29 mouse cellular contexts compared by ENCODE assay signal in the genomic region with DNA sequence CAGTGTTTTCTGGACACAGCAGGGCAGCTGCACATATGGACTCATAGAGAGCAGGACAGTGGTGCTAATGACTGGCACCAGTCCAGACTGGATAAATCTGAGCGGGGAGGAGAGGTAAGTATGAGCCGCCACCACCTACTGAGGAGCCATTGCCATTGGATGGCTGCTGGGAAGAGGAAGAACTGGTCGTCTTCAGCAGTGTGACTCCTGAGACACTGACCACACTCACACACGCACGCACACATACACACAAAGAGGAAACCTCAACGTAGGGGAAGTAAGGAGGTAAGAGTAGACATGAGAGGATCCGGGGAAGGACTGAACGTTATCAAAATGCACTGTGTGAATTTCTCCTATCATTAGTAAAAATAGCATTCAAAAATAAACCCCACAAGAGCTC. TPM values are rescaled to one million over a fixed set of nuclear protein-coding genes. Genes with fewer than 3 reads are reported as not detected.
DNase-seq lines count a peak whose midpoint lies in the region; ATAC-seq and TF ChIP-seq lines count a peak whose summit lies in the region.
"Had no signal": no experiment of that assay in that cellular context is flagged by ENCODE, and none has a peak within 500 bp of the region (broad histone marks: within the 10 kb centered on the region; RNA-seq: fewer than 3 reads in every experiment).

No protein-coding gene starts in this region.

- no peaks in the 10 kb centered on the region for H3K4me1 ChIP-seq in forebrain, embryonic 14.5 days (ENCODE audit: control insufficient read depth, insufficient read depth, low read length)
- H3K4me1 ChIP-seq: embryonic facial prominence, embryonic 12.5 days; embryonic facial prominence, embryonic 15.5 days; heart, embryonic 10.5 days had no signal

- H3K36me3 ChIP-seq in forebrain, embryonic 14.5 days (ENCODE audit: control insufficient read depth, insufficient read depth, low read length): no peaks in the 10 kb centered on the region
- H3K36me3 ChIP-seq: embryonic facial prominence, embryonic 12.5 days; embryonic facial prominence, embryonic 15.5 days; heart, embryonic 10.5 days; heart, embryonic 13.5 days had no signal

- ATAC-seq in megakaryocyte, adult 5-6 weeks (ENCODE audit: poor library complexity, severe bottlenecking): peak; percentile 90
- peak; percentile 87 for ATAC-seq in neutrophil, adult 5-6 weeks (ENCODE audit: extremely low read depth, insufficient number of reproducible peaks, low FRiP score, poor library complexity, severe bottlenecking)
- no peak for ATAC-seq in forebrain, embryonic 14.5 days
- ATAC-seq: CD4-positive, CD25-positive, alpha-beta regulatory T cell, adult 4 months; forebrain, embryonic 16.5 days; hindbrain, postnatal 0 days; inflammation-experienced regulatory T-cells, adult 6 months; intestine, embryonic 16.5 days; Patski had no signal

- 92% methylated on average over 8 of the region's 8 CpGs for WGBS in forebrain, embryonic 14.5 days

- no peak for TF ChIP-seq CTCF in layer of hippocampus, adult 2 months (conservative IDR thresholded peaks at IDR 0.05)

- H3K9me3 ChIP-seq in forebrain, embryonic 14.5 days (replicated peaks; ENCODE audit: control insufficient read depth, low read length): no peaks in the 10 kb centered on the region
- H3K9me3 ChIP-seq: embryonic facial prominence, embryonic 12.5 days; embryonic facial prominence, embryonic 15.5 days; heart, embryonic 10.5 days; heart, embryonic 13.5 days had no signal

- H3K27me3 ChIP-seq in forebrain, embryonic 14.5 days (replicated peaks; ENCODE audit: control insufficient read depth, insufficient read depth, low read length): no peaks in the 10 kb centered on the region
- H3K27me3 ChIP-seq: embryonic facial prominence, embryonic 12.5 days; embryonic facial prominence, embryonic 15.5 days; heart, embryonic 13.5 days; Patski had no signal

- no peak overlapping the region for H3K9ac ChIP-seq in forebrain, embryonic 14.5 days (ENCODE audit: low read length)
- H3K9ac ChIP-seq: embryonic facial prominence, embryonic 12.5 days; embryonic facial prominence, embryonic 15.5 days; heart, embryonic 13.5 days; hindbrain, embryonic 14.5 days had no signal

- no peak overlapping the region for H3K4me2 ChIP-seq in forebrain, embryonic 14.5 days (ENCODE audit: low read length)
- H3K4me2 ChIP-seq: embryonic facial prominence, embryonic 12.5 days; embryonic facial prominence, embryonic 15.5 days; heart, embryonic 13.5 days; hindbrain, embryonic 14.5 days had no signal

- H3K27ac ChIP-seq in layer of hippocampus, adult 2 months: no peak overlapping the region
- H3K27ac ChIP-seq in forebrain, embryonic 14.5 days (ENCODE audit: low read depth, low read length): no peak overlapping the region
- H3K27ac ChIP-seq: embryonic facial prominence, embryonic 12.5 days; embryonic facial prominence, embryonic 15.5 days; heart, adult 2 months; heart, embryonic 10.5 days; heart, embryonic 13.5 days; hindbrain, embryonic 14.5 days; hindbrain, postnatal 0 days had no signal

- peak; percentile 57 for DNase-seq in 416B (ENCODE audit: low read depth)
- DNase-seq in MEL-GATA-1-ER (ENCODE audit: extremely low read depth, low read depth): peak; percentile 44
- no peak for DNase-seq in layer of hippocampus, adult 2 months (ENCODE audit: low spot score in 2 of 2)
- no peak for DNase-seq in forebrain, embryonic 14.5 days (ENCODE audit: low spot score)
- DNase-seq in cerebellum, adult 18-20 months: no peak
- DNase-seq: adrenal gland, adult 8-10 months; adrenal gland, postnatal 25 days; cerebellum, adult 11-12 months; cerebellum, adult 9-10 months; cerebellum, postnatal 14 days; gastrocnemius, postnatal 10 days; gastrocnemius, postnatal 36 days; heart, adult 2 months; heart, postnatal 14 days; heart, postnatal 4 days had no signal

- H3K4me3 ChIP-seq in layer of hippocampus, adult 2 months: no peak overlapping the region
- no peak overlapping the region for H3K4me3 ChIP-seq in forebrain, embryonic 14.5 days (ENCODE audit: low read depth, low read length)
- H3K4me3 ChIP-seq: embryonic facial prominence, embryonic 12.5 days; embryonic facial prominence, embryonic 15.5 days; heart, adult 2 months; heart, embryonic 10.5 days; heart, embryonic 13.5 days had no signal

RNA-seq across cellular contexts. Expression of a gene that starts 24.7 kb away (rescaled TPM):
- not detected in 2 replicates for total RNA-seq in megakaryocyte, adult 5-6 weeks (2015)
- 0.07 and 0.53 TPM in 2 replicates for total RNA-seq in megakaryocyte, adult 5-6 weeks (2017)
- total RNA-seq in neutrophil, adult 5-6 weeks (2017): 1.4 and 2.8 TPM in 2 replicates
- total RNA-seq in layer of hippocampus, adult 2 months (2021): 10 to 100 TPM; 15.3 to 15.9 TPM
- 3.7 and 5.3 TPM in 2 replicates for polyA plus RNA-seq in forebrain, embryonic 14.5 days (2014; fragmentation: Nextera tagmentation; extraction: Ambion mirVana)
- total RNA-seq: gastrocnemius, postnatal 36 days; heart, postnatal 4 days had no signal
- polyA plus RNA-seq: C2C12; CD4-positive, CD25-positive, alpha-beta regulatory T cell, adult 4 months; inflammation-experienced regulatory T-cells, adult 6 months; Patski had no signal

RNA-seq across cellular contexts. Expression of a gene that starts 27.0 kb away (rescaled TPM):
- total RNA-seq in megakaryocyte, adult 5-6 weeks (2015): 108 TPM in 2 replicates
- total RNA-seq in megakaryocyte, adult 5-6 weeks (2017): 123 and 127 TPM in 2 replicates
- 64.2 and 76.6 TPM in 2 replicates for total RNA-seq in neutrophil, adult 5-6 weeks (2017)
- total RNA-seq in layer of hippocampus, adult 2 months (2021): not detected
- 0.06 TPM in 1 of 2 replicates, not detected in the other for polyA plus RNA-seq in forebrain, embryonic 14.5 days (2014; fragmentation: Nextera tagmentation; extraction: Ambion mirVana)
- polyA plus RNA-seq: forebrain, embryonic 16.5 days; hindbrain, postnatal 0 days had no signal

Comparison
In these comparisons a context has a peak if more than half of its experiments do, and no peak if none do; other contexts are left out.
1. DNase-seq: peak in 416B (single experiment) and MEL-GATA-1-ER (single experiment); none in layer of hippocampus, adult 2 months (0 of 2), forebrain, embryonic 14.5 days (single experiment) and cerebellum, adult 18-20 months (0 of 2).
2. RNA of a gene that starts 27.0 kb away (total RNA-seq): 108 to 127 TPM in megakaryocyte, adult 5-6 weeks and 64.2 to 76.6 TPM in neutrophil, adult 5-6 weeks; not detected in layer of hippocampus, adult 2 months; every median in the first group is over 10 times any median in the second.